Mouse (Mus musculus): ENCODE results near the gene Slc35a1.

Slc35a1 gene

DNA sequence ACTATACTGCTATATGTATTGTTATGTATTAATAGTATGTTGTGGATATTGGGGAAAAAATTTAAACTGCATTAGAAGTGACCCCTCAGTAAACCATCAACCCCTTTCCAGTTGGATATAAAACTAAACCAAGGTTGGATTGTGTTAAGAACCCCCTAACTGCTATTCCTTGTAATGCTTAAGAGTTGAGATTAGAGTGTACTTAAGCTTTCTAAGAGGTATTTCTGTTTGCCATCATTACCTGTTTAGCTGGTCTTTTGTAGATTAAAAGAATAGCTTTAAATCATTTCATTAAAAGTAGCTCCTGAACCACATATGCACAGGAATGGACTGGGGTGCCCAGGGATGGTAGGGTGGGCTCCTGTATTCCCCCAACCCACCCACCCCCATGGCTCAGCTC lies 42.5 kb downstream of the Slc35a1 start:
- no peak for DNase-seq

DNA sequence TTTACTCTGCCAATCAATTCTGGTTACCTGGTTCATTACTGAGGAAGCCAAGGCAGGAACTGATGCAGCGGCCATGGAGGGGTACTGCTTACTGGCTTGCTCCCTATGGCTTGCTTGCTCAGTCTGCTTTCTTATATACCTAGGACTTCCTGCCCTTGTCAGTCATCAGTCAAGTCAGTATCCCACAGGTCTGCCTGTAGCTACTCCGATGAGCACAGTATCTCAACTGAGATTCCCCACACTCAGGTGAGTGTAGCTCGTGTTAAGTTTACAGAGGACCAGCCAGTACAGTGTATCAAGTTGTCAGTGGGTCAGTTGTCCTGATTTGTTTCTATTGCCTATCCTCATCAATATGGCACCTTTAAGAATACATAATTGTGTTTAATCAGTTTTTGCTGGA lies 46.5 kb downstream of the Slc35a1 start:
- no peak for DNase-seq

DNA sequence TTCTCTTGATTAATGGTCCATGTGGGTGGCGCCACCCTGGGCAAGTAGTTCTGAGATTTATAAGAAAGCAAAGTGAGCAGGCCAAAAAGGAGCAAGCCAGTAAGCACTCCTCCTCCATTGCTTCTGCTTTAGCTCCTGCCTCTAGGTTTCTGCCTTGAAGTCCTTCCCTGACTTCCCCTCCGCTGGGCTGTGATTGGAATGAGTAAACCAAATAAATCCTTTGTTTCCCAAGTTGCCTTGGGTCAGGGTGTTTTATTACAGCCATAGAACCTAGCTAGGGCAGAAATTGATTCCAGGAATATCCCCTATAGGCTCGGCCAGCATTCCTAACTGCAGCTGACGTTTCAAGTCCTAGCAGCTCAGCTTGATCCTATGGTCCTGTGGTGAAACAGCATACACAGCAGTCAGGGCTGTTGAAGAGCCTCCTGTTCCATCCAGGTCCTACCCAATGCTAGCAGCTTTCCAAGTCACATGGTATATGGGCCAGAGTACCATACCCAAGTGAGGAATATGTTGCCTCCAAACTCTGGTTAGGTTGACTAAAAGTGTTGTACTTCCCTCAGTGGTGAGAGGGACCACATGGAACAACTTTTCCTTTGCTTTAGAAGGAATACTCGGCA lies 47.4 kb downstream of the Slc35a1 start:
- DNase-seq, result no peak

DNA sequence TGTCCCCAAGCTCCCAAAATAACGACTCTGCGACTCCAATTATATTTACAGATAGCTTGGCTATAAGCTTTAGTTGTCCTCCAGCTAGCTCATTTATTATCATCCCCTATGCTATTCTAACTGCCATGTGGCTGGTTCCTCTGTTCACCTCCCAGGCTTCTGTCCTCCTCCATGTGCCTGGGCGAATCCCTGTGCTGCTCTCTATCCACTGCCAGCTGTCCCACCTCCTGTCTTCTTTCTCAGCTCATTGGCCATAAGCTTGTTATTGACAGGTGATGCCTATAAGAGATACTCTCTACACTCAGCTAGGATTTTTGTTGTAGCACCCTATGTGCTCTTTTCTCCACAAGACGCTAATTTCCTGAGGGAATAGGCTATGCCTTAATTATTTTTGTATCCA lies 49.4 kb downstream of the Slc35a1 start:
- DNase-seq, result no peak

DNA sequence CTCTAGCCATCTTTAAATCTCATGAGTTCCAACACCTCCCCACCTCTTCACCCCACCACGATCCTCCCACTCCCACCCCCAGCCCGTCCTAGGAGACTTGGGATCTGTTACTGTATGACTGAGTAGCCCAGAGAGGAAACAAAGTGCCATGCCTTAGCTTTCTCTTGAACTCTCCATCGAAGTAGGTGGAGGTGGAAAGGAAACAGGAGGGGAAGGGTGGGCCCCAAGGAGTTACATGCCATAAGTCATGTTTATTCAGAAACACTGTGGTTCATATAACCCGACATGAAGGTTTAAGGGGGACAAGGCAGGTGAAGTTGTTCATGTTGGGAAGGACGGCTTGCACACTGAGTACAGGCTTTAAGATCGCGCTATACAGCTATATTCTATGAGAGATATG lies 49.9 kb downstream of the Slc35a1 start:
- no peak for DNase-seq

DNA sequence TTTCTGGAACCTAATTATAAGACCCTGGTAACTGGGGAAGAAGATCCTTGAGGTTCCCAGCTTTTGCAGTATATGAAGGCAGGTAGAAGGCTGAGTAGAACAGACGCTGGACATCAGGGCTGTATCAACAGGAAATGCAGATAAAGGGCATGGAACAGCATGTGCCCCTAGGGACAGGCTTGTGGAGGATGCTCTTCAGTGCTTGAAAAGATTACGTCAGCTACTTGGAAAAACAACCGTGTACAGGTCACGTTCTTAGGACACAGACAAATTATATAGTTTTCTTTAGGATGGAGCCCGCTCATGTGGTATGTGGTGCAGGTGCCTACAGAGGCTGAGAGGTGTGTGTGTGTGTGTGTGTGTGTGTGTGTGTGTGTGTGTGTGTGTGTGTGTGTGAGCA lies 51.2 kb downstream of the Slc35a1 start:
- no peak for DNase-seq

DNA sequence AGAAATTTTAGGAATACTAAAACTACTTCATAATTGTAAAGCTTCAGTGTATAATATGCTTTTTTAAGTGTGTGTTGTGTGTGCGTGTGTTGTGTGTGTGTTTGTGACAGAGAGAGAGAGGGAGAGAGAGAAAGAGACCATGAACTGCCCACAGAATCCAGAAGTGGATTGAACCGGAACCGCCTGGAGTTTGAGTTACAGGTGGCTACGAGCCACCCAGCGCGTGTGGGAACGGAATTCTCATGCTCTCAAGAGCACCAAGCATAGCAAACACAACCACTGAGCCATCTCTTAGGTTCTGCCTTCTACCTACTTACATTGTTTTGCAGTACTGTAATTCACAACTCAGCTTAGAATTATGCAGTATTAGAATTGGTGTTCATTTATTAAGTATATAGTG lies 53.1 kb downstream of the Slc35a1 start:
- DNase-seq, result no peak

DNA sequence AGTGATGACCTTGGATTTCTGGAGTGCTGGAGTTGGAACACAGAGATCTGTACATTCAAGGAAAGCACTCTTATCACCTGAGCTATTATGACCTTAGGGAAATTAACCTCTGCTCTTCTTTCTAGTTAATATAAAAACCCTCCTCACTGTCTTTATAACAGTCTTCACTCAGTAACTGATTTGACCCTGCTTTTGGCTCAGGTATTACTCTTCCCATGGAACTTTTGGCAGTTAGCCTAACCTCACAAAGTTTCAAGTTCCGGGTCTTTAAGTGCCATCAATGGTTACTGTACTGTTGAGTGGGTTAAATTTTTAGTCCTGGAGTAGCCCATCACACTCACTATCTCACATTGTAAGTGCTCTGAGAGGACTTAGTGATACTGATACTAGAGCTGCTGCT lies 57.3 kb downstream of the Slc35a1 start:
- no peak for DNase-seq

DNA sequence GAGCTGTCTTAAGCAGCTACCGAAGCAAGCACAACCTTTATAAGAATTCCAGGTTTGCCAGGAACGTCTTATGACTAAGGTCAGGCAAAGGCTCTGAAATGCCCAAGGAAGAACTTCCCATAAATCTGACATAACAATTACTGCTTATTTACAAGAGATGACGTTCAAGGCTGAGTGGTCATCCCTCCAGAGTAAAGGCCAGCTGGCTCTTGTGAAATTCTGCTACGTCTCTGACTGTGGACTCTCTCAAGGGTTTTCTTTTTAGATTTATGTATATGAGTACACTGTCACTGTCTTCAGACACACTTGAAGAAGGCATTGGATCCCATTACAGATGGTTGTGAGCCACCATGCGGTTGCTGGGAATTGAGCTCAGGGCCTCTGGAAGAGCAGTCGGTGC lies 60.8 kb downstream of the Slc35a1 start:
- DNase-seq, result no peak

DNA sequence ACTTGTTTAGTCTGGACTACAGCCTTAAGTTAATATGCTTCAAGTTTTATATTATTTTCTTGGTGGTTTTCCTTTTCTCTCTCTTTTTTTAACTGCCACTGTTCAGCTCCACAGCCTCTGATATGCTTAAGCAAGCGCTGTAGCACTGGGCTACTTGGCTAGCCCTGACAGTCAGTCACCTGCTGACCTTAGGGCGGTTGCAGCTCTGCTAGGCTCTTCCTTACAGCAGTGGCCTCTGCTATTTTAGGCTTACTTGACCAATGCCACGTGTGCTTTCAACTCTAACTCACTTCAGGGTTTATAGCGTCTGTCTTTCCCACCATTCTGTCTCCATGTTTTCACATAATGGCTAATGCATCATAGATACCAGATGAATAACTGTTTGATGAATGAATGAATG lies 61.7 kb downstream of the Slc35a1 start:
- DNase-seq, result no peak

DNA sequence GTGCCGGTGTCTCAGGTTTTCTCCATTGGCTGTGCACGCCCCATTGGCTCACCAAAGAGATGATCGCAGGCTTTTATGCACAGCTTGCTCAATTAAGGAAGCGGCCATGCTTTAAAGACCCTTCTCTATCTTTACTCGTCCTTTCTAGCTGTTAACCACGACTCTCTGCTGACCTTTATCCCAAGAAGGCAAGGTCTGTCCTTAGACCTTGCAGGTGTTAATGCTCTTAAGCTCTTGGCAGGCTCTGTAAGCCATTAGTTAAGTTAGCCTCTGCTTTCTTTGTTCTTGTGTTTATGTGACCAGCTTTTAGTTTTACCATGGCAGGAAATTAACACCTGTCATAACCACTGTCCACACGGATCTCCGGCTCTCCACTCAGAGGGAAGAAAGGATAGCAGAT lies 71.1 kb downstream of the Slc35a1 start:
- no peak for DNase-seq

DNA sequence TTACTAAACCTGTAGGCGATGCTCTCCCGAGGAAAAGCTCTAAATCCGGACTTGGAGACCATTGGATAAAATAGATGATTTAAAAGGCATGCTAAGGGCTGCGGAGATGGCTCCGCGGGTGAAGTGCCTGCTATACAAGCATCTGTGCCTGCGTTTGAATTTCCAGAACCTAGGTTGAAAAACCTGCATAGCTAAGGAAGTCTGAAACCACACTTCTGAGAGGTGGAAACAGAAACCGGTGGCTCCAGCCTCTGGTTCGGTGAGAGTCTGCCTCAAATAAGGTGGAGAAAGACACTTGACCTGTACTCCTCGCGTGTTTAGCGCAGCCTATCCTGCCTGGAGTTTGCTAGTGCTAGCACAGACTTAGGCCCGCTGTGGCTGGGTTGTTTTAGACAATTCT lies 71.9 kb downstream of the Slc35a1 start:
- peak; percentile 25 to 37 for DNase-seq

DNA sequence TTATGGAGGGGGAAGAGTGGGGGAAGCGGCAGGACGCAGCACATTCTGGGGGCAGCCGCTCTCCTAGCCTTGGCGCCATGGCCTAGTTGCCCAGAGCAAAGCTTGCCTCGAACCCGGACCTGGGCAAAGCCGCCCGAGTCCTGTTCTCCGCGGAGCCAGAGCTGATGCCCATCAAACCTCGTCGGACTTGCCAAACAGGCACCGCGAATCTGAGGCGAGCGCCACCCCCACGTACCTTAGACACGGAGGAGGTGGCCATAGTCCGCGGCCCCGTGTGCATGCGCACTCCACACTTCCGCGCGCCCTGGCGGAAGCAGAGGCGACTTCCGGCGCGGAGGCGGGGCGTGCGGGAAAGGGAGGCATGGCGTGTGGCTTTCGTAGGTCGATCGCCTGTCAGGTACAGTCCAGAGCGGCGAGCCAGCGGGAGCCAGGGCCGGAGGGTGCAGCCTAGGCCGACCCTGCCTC lies 72.6 kb downstream of the Slc35a1 start, which contains the start of the genes Orc3 and Rars2:
Orc3 (minus strand) TSS at position 315 of the 465 bp plus-strand sequence.
Rars2 (plus strand) TSS at position 328 of the 465 bp plus-strand sequence.
- DNase-seq, result peak; percentile 93 to 96

DNA sequence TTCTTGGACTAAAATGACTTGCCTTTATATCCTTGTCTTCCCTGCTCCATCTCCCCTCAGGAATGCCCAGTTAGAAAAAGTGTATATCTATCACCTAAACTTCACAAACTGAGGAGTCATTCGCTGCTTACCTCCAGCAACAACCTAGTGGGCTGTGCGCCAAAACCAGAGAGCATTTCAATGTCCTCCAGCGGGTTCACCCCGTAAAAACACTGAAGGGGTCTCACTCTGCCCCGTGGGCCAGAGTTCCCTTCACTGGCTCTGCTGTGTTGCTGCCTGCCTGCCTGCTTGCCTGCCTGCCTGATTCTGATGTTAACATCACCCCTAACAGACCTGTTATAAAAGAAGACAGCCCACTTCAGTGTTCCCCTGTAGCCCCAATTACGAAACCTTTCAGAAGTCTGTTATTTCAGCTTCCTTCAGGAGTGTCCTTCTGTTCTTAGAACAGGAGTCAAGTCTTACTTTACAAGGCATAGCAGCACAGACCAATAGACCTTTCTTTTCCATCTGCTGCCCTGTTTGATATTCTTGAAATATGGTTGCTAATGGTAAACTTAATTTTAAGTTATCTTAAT lies 73.6 kb downstream of the Slc35a1 start:
- peak; percentile 21 to 35 for DNase-seq
